Mouse (Mus musculus) thymus, adult 2 months (tissue): ENCODE results near the gene Rccd1.

ENCODE experiments used
- CTCF ChIP-seq: fragments of 200-500 bp; IDR thresholded peaks from 2 replicates; pipeline ENCODE4 v1.5.1; 2012; ENCODE audit warnings: mild to moderate bottlenecking, control low read depth, low read length, moderate library complexity, borderline replicate concordance; ENCODE audit not compliant: control insufficient read depth, poor library complexity, insufficient read depth; ENCODE audit errors: extremely low read depth
- POLR2A ChIP-seq: fragments of 200-500 bp; IDR thresholded peaks from 2 replicates; pipeline ENCODE4 v1.6.1; 2012; ENCODE audit warnings: mild to moderate bottlenecking, low read length, control low read depth, moderate library complexity; ENCODE audit not compliant: control insufficient read depth, poor library complexity, insufficient read depth; ENCODE audit errors: extremely low read depth

DNA sequence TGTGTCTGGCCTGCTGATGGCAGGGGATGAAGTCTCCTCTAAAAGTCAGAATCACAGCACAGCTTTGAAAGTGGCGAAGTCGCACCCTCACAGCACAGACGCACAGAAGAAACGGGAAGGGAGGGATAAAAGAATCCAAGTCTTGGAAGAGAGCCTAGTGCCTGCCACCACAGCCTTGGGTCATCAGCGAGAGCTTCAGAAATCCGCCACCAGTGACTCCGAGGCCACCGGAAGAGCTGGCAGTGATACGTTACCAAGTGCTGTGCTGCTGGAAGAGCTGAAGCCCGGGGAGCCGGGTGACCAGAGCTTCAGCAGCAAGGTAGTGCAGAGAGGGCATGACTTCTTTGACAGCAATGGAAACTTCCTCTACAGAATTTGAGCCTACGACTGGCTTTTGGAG lies 59.6 kb downstream of the Rccd1 start:
- TF ChIP-seq POLR2A (no peak), CTCF (no peak)
